Comparison of ENCODE assay signal across 13 mouse cellular contexts in the genomic region with DNA sequence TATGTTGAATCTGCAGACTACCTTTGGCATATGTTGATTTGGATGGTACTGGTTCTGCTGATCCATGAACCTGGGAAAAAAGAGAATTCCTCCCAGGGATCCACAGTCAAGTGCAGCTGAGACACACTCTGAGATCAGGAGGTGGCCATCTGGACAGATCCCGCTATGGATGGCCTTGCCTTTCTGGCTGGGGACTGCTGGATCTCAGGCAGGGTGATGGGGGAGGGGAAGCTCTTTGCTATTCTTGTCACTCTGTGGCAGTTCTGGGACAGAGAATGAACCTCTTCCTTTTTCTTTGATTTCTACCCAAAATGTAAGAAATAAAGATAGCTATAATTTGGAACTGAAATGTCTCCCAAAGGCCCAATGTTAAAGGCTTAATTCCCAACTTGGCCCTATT. TPM values are rescaled to one million over a fixed set of nuclear protein-coding genes. Genes with fewer than 3 reads are reported as not detected.
"Had no signal": no experiment of that assay in that cellular context is flagged by ENCODE, and none has a peak within 500 bp of the region (broad histone marks: within the 10 kb centered on the region; RNA-seq: fewer than 3 reads in every experiment).

No protein-coding gene starts in this region.

- DNase-seq: lung, adult 18-20 months; lung, embryonic 14.5 days; lung, postnatal 10 days; lung, postnatal 4 days; midbrain, embryonic 14.5 days; retina, postnatal 1 day; right cerebral cortex, adult 18-20 months; spleen, adult 18-20 months; thymus, adult 18-20 months; thymus, postnatal 14 days; thymus, postnatal 36 days had no signal

RNA-seq across cellular contexts. Expression of a gene that starts 46.8 kb away (rescaled TPM):
- total RNA-seq: megakaryocyte, adult 5-6 weeks; megakaryocyte-erythroid progenitor cell, adult 5-6 weeks had no signal
